8 mouse cellular contexts compared by ENCODE assay signal in genomic region chr8:119424199-119424733, GRCm38 (mm10). TPM values are rescaled to one million over a fixed set of nuclear protein-coding genes. Genes with fewer than 3 reads are reported as not detected.
DNase-seq lines count a peak whose midpoint lies in the region; ATAC-seq and TF ChIP-seq lines count a peak whose summit lies in the region.

No protein-coding gene starts in this region.

- no peaks in the 10 kb centered on the region for H3K27me3 ChIP-seq in hindbrain, postnatal 0 days (ENCODE audit: insufficient read depth, low read length)
- no peaks in the 10 kb centered on the region for H3K27me3 ChIP-seq in hindbrain, embryonic 11.5 days (ENCODE audit: control insufficient read depth, insufficient read depth, low read length)
- no peaks in the 10 kb centered on the region for H3K27me3 ChIP-seq in liver, embryonic 11.5 days (replicated peaks; ENCODE audit: control insufficient read depth, insufficient read depth, low read length)
- no peaks in the 10 kb centered on the region for H3K27me3 ChIP-seq in hindbrain, embryonic 14.5 days (ENCODE audit: control insufficient read depth, insufficient read depth, low read length)

- no peak for TF ChIP-seq CTCF in hindbrain, postnatal 0 days (IDR thresholded peaks at IDR 0.05; ENCODE audit: low read depth)

- no peak for ATAC-seq in hindbrain, postnatal 0 days
- ATAC-seq in hindbrain, embryonic 11.5 days (ENCODE audit: low FRiP score), result no peak
- ATAC-seq in liver, embryonic 11.5 days (replicated peaks; ENCODE audit: low FRiP score), result no peak
- ATAC-seq in hindbrain, embryonic 14.5 days (ENCODE audit: low FRiP score), result no peak

- H3K4me1 ChIP-seq in hindbrain, postnatal 0 days (ENCODE audit: insufficient read depth, low read length), result peaks cover 6% of the 10 kb centered on the region; the same call in 1 of the 2 replicates
- H3K4me1 ChIP-seq in hindbrain, embryonic 11.5 days (replicated peaks; ENCODE audit: control insufficient read depth, insufficient read depth, low read length), result no peaks in the 10 kb centered on the region; the same call in 1 of the 2 replicates
- H3K4me1 ChIP-seq in brown adipose tissue, adult 24 weeks (ENCODE audit: control insufficient read depth, insufficient read depth, insufficient read length, low read length), result peaks cover 69% of the 10 kb centered on the region
- peaks cover 33% of the 10 kb centered on the region for H3K4me1 ChIP-seq in liver, embryonic 11.5 days (replicated peaks; ENCODE audit: control insufficient read depth, insufficient read depth, low read length)
- peaks cover 8% of the 10 kb centered on the region; the same call in 1 of the 2 replicates for H3K4me1 ChIP-seq in hindbrain, embryonic 14.5 days (replicated peaks; ENCODE audit: control insufficient read depth, insufficient read depth, low read length)

- no peak overlapping the region for H3K9ac ChIP-seq in hindbrain, postnatal 0 days (replicated peaks; ENCODE audit: low read length)
- H3K9ac ChIP-seq in hindbrain, embryonic 11.5 days (ENCODE audit: low read depth, low read length), result no peak overlapping the region
- H3K9ac ChIP-seq in liver, embryonic 11.5 days (ENCODE audit: low read depth, low read length), result no peak overlapping the region
- no peak overlapping the region for H3K9ac ChIP-seq in hindbrain, embryonic 14.5 days

- intact Hi-C loops in left cerebral cortex, postnatal 4 days (cut with DNase I), result no loop called here

- no peaks in the 10 kb centered on the region for H3K9me3 ChIP-seq in hindbrain, postnatal 0 days (ENCODE audit: low read length)
- no peaks in the 10 kb centered on the region for H3K9me3 ChIP-seq in hindbrain, embryonic 11.5 days (ENCODE audit: control insufficient read depth, low read length)
- no peaks in the 10 kb centered on the region for H3K9me3 ChIP-seq in liver, embryonic 11.5 days (ENCODE audit: control insufficient read depth, low read length)
- no peaks in the 10 kb centered on the region for H3K9me3 ChIP-seq in hindbrain, embryonic 14.5 days (ENCODE audit: control insufficient read depth, low read length)

- no peak overlapping the region for H3K4me2 ChIP-seq in hindbrain, postnatal 0 days (ENCODE audit: low read depth, low read length)
- H3K4me2 ChIP-seq in hindbrain, embryonic 11.5 days (replicated peaks; ENCODE audit: low read depth, low read length), result no peak overlapping the region
- no peak overlapping the region; the same call in 1 of the 2 replicates for H3K4me2 ChIP-seq in liver, embryonic 11.5 days
- no peak overlapping the region for H3K4me2 ChIP-seq in hindbrain, embryonic 14.5 days (replicated peaks)

- H3K27ac ChIP-seq in hindbrain, postnatal 0 days, result peak overlapping the region; percentile 26; the same call in 1 of the 2 replicates
- H3K27ac ChIP-seq in hindbrain, embryonic 11.5 days (ENCODE audit: low read depth, low read length), result no peak overlapping the region
- peak overlapping the region; percentile 98 for H3K27ac ChIP-seq in brown adipose tissue, adult 24 weeks (replicated peaks; ENCODE audit: low read depth, low read length)
- H3K27ac ChIP-seq in liver, embryonic 11.5 days (ENCODE audit: low read depth, low read length), result peak overlapping the region; percentile 55
- no peak overlapping the region for H3K27ac ChIP-seq in hindbrain, embryonic 14.5 days

- WGBS in hindbrain, postnatal 0 days, result 87% methylated on average over 10 of the region's 10 CpGs
- 88% methylated on average over 10 of the region's 10 CpGs for WGBS in hindbrain, embryonic 11.5 days
- 67% methylated on average over 10 of the region's 10 CpGs for WGBS in liver, embryonic 11.5 days
- 87% methylated on average over 10 of the region's 10 CpGs for WGBS in hindbrain, embryonic 14.5 days

- H3K36me3 ChIP-seq in hindbrain, postnatal 0 days (ENCODE audit: insufficient read depth, low read length), result no peaks in the 10 kb centered on the region
- H3K36me3 ChIP-seq in hindbrain, embryonic 11.5 days (ENCODE audit: control insufficient read depth, insufficient read depth, low read length), result no peaks in the 10 kb centered on the region
- H3K36me3 ChIP-seq in liver, embryonic 11.5 days (ENCODE audit: control insufficient read depth, insufficient read depth, low read length), result no peaks in the 10 kb centered on the region
- no peaks in the 10 kb centered on the region for H3K36me3 ChIP-seq in hindbrain, embryonic 14.5 days (replicated peaks; ENCODE audit: control insufficient read depth, insufficient read depth)

- H3K4me3 ChIP-seq in hindbrain, postnatal 0 days (ENCODE audit: low read length), result no peak overlapping the region
- H3K4me3 ChIP-seq in hindbrain, embryonic 11.5 days (ENCODE audit: low read depth, low read length), result no peak overlapping the region
- no peak overlapping the region for H3K4me3 ChIP-seq in brown adipose tissue, adult 24 weeks (ENCODE audit: insufficient read depth, low read depth, low read length)
- no peak overlapping the region for H3K4me3 ChIP-seq in liver, embryonic 11.5 days (ENCODE audit: low read depth, low read length)
- no peak overlapping the region for H3K4me3 ChIP-seq in hindbrain, embryonic 14.5 days (replicated peaks; ENCODE audit: low read length)

- DNase-seq in hindbrain, postnatal 0 days (ENCODE audit: low spot score), result no peak
- no peak for DNase-seq in hindbrain, embryonic 11.5 days (ENCODE audit: low spot score)
- peak; percentile 60 for DNase-seq in CD4-positive, CD25-positive, alpha-beta regulatory T cell, adult 2 months (ENCODE audit: low read depth, low spot score)
- no peak for DNase-seq in liver, embryonic 11.5 days (ENCODE audit: low spot score)
- no peak for DNase-seq in left cerebral cortex, postnatal 4 days
- no peak for DNase-seq in adrenal gland, adult (ENCODE audit: inconsistent age in 2 of 2, low spot score in 1 of 2)
- no peak for DNase-seq in hindbrain, embryonic 14.5 days (ENCODE audit: low spot score)

RNA-seq across cellular contexts. Expression of gene Osgin1, which starts 9.7 kb away (rescaled TPM):
- total RNA-seq in hindbrain, postnatal 0 days (2014; rRNA removed), result not detected in 2 replicates
- polyA plus RNA-seq in hindbrain, postnatal 0 days (2015; fragmentation: Nextera tagmentation; extraction: Ambion mirVana), result 0.29 and 0.45 TPM in 2 replicates
- 0.23 TPM in 1 of 2 replicates, not detected in the other for polyA plus RNA-seq in hindbrain, embryonic 11.5 days (2014; fragmentation: Nextera tagmentation; extraction: Ambion mirVana)
- polyA plus RNA-seq in brown adipose tissue, adult 24 weeks (2012; ENCODE audit: insufficient read depth, insufficient read length, missing spikeins), result 1.9 and 2.2 TPM in 2 replicates
- polyA plus RNA-seq in liver, embryonic 11.5 days (2014; fragmentation: Nextera tagmentation; extraction: Ambion mirVana), result 15.6 and 17.9 TPM in 2 replicates
- under 1 TPM in 1 of 2 experiments, not detected in 1; 0.30 TPM for total RNA-seq in left cerebral cortex, postnatal 4 days (2021)
- 0.35 and 0.40 TPM in 2 replicates for polyA plus RNA-seq in hindbrain, embryonic 14.5 days (2014; fragmentation: Nextera tagmentation; extraction: Ambion mirVana)

RNA-seq across cellular contexts. Expression of gene Necab2, which starts 22.3 kb away (rescaled TPM):
- total RNA-seq in hindbrain, postnatal 0 days (2014; rRNA removed), result 70.9 and 73.3 TPM in 2 replicates
- 53.9 and 61.5 TPM in 2 replicates for polyA plus RNA-seq in hindbrain, postnatal 0 days (2015; fragmentation: Nextera tagmentation; extraction: Ambion mirVana)
- 14.5 and 17.2 TPM in 2 replicates for polyA plus RNA-seq in hindbrain, embryonic 11.5 days (2014; fragmentation: Nextera tagmentation; extraction: Ambion mirVana)
- polyA plus RNA-seq in brown adipose tissue, adult 24 weeks (2012; ENCODE audit: insufficient read depth, insufficient read length, missing spikeins), result not detected in 2 replicates
- 0.95 and 1.1 TPM in 2 replicates for polyA plus RNA-seq in liver, embryonic 11.5 days (2014; fragmentation: Nextera tagmentation; extraction: Ambion mirVana)
- 10 to 100 TPM; 35.9 to 48.5 TPM for total RNA-seq in left cerebral cortex, postnatal 4 days (2021)
- 44.4 and 50.1 TPM in 2 replicates for polyA plus RNA-seq in hindbrain, embryonic 14.5 days (2014; fragmentation: Nextera tagmentation; extraction: Ambion mirVana)

RNA-seq across cellular contexts. Expression of gene Mlycd, which starts 29.6 kb away (rescaled TPM):
- 36.6 and 37.2 TPM in 2 replicates for total RNA-seq in hindbrain, postnatal 0 days (2014; rRNA removed)
- 20.0 TPM in 2 replicates for polyA plus RNA-seq in hindbrain, postnatal 0 days (2015; fragmentation: Nextera tagmentation; extraction: Ambion mirVana)
- polyA plus RNA-seq in hindbrain, embryonic 11.5 days (2014; fragmentation: Nextera tagmentation; extraction: Ambion mirVana), result 9.2 and 10.7 TPM in 2 replicates
- polyA plus RNA-seq in brown adipose tissue, adult 24 weeks (2012; ENCODE audit: insufficient read depth, insufficient read length, missing spikeins), result 72.3 and 74.2 TPM in 2 replicates
- polyA plus RNA-seq in liver, embryonic 11.5 days (2014; fragmentation: Nextera tagmentation; extraction: Ambion mirVana), result 13.7 and 15.0 TPM in 2 replicates
- 10 to 100 TPM; 19.3 to 21.5 TPM for total RNA-seq in left cerebral cortex, postnatal 4 days (2021)
- 17.8 and 20.2 TPM in 2 replicates for polyA plus RNA-seq in hindbrain, embryonic 14.5 days (2014; fragmentation: Nextera tagmentation; extraction: Ambion mirVana)

Comparison
In these comparisons a context has a peak if more than half of its experiments do, and no peak if none do; other contexts are left out.
1. H3K27ac ChIP-seq: peak in hindbrain, postnatal 0 days (single experiment), brown adipose tissue, adult 24 weeks (single experiment) and liver, embryonic 11.5 days (single experiment); none in hindbrain, embryonic 11.5 days (single experiment) and hindbrain, embryonic 14.5 days (single experiment).